Mouse (Mus musculus): Measurements from ENCODE around the gene Fam155a. TPM values are rescaled to one million over a fixed set of nuclear protein-coding genes. Genes with fewer than 3 reads are reported as not detected.

Fam155a gene
- polyA plus RNA-seq, 1 experiment = not detected

- Histone ChIP-seq H3K27ac (ENCODE audit: insufficient read depth, low read depth, low read length) (no peak overlapping the region), H3K4me1 (ENCODE audit: control insufficient read depth, insufficient read depth, low read length) (0 out of 2 replicates have a peak, but pooled peaks cover 2% of the 10 kb centered on the region), H3K4me3 (ENCODE audit: insufficient read depth, low read depth, low read length) (no peak overlapping the region)
- TF ChIP-seq POLR2A (IDR thresholded peaks at IDR 0.05; ENCODE audit: insufficient read depth, low read depth, low read length) (no peak), CTCF (IDR thresholded peaks at IDR 0.05; ENCODE audit: insufficient read depth, low read depth, low read length) (no peak)
- WGBS = 76% methylated on average over 9 of the region's 9 CpGs
Measured at GRCm38 (mm10) chr8:9793351-9793750, 22.4 kb upstream of the Fam155a start.

- TF ChIP-seq CTCF (IDR thresholded peaks at IDR 0.05; ENCODE audit: insufficient read depth, low read depth, low read length) = no peak
- no peak for TF ChIP-seq POLR2A (IDR thresholded peaks at IDR 0.05; ENCODE audit: insufficient read depth, low read depth, low read length)
- 69% methylated on average over 10 of the region's 10 CpGs for WGBS
Measured at GRCm38 (mm10) chr8:9780332-9780731, 9.4 kb upstream of the Fam155a start.

GRCm38 (mm10) chr8:9778148-9778547, 7.2 kb upstream of the Fam155a start:
- Histone ChIP-seq H3K4me1 (ENCODE audit: control insufficient read depth, insufficient read depth, low read length) (no peaks in the 10 kb centered on the region), H3K27ac (ENCODE audit: insufficient read depth, low read depth, low read length) (no peak overlapping the region), H3K4me3 (ENCODE audit: insufficient read depth, low read depth, low read length) (no peak overlapping the region)
- TF ChIP-seq CTCF (IDR thresholded peaks at IDR 0.05; ENCODE audit: insufficient read depth, low read depth, low read length) (no peak), POLR2A (IDR thresholded peaks at IDR 0.05; ENCODE audit: insufficient read depth, low read depth, low read length) (no peak)
- WGBS = 64% methylated on average over 8 of the region's 8 CpGs

More at GRCm38 (mm10) chr8:9780332-9780731, 9.4 kb upstream of the Fam155a start:
- Histone ChIP-seq H3K27ac (ENCODE audit: insufficient read depth, low read depth, low read length) (no peak overlapping the region), H3K4me3 (ENCODE audit: insufficient read depth, low read depth, low read length) (no peak overlapping the region), H3K4me1 (ENCODE audit: control insufficient read depth, insufficient read depth, low read length) (no peaks in the 10 kb centered on the region)

- TF ChIP-seq CTCF (IDR thresholded peaks at IDR 0.05; ENCODE audit: insufficient read depth, low read depth, low read length) (no peak), POLR2A (IDR thresholded peaks at IDR 0.05; ENCODE audit: insufficient read depth, low read depth, low read length) (no peak)
- Histone ChIP-seq H3K4me3 (ENCODE audit: insufficient read depth, low read depth, low read length) (no peak overlapping the region), H3K27ac (ENCODE audit: insufficient read depth, low read depth, low read length) (no peak overlapping the region), H3K4me1 (ENCODE audit: control insufficient read depth, insufficient read depth, low read length) (peaks cover 2% of the 10 kb centered on the region; the same call in 1 of the 2 replicates)
- WGBS = 89% methylated on average over 10 of the region's 10 CpGs
Measured at GRCm38 (mm10) chr8:9776818-9777217, 5.9 kb upstream of the Fam155a start.

- peak; percentile 70 for TF ChIP-seq CTCF (IDR thresholded peaks at IDR 0.05; ENCODE audit: insufficient read depth, low read depth, low read length)
- TF ChIP-seq POLR2A (IDR thresholded peaks at IDR 0.05; ENCODE audit: insufficient read depth, low read depth, low read length) = 0 out of 2 replicates have a peak, but pooled peaks have one; percentile 26
- H3K4me1 ChIP-seq (ENCODE audit: control insufficient read depth, insufficient read depth, low read length) = peaks cover 2% of the 10 kb centered on the region; the same call in 1 of the 2 replicates
- H3K27ac ChIP-seq (ENCODE audit: insufficient read depth, low read depth, low read length) = peak overlapping the region; percentile 88
- 6% methylated on average over 6 of the region's 6 CpGs for WGBS
- peak overlapping the region; percentile 74 for H3K4me3 ChIP-seq (ENCODE audit: insufficient read depth, low read depth, low read length)
Measured at GRCm38 (mm10) chr8:9772519-9772840, 1.5 kb upstream of the Fam155a start.

GRCm38 (mm10) chr8:9771606-9772518, 901 bp upstream of the Fam155a start:
- H3K4me1 ChIP-seq (ENCODE audit: control insufficient read depth, insufficient read depth, low read length) = peaks cover 2% of the 10 kb centered on the region; the same call in 1 of the 2 replicates
- under 1% methylated on average over 55 of the region's 55 CpGs for WGBS
- no peak for TF ChIP-seq CTCF (IDR thresholded peaks at IDR 0.05; ENCODE audit: insufficient read depth, low read depth, low read length)
- TF ChIP-seq POLR2A (IDR thresholded peaks at IDR 0.05; ENCODE audit: insufficient read depth, low read depth, low read length) = peak; percentile 34; the same call in 1 of the 2 replicates
- H3K4me3 ChIP-seq (ENCODE audit: insufficient read depth, low read depth, low read length) = peak overlapping the region; percentile 74
- H3K27ac ChIP-seq (ENCODE audit: insufficient read depth, low read depth, low read length) = peak overlapping the region; percentile 88

- TF ChIP-seq POLR2A (IDR thresholded peaks at IDR 0.05; ENCODE audit: insufficient read depth, low read depth, low read length) (no peak), CTCF (IDR thresholded peaks at IDR 0.05; ENCODE audit: insufficient read depth, low read depth, low read length) (no peak)
- Histone ChIP-seq H3K27ac (ENCODE audit: insufficient read depth, low read depth, low read length) (peak overlapping the region; percentile 88), H3K4me3 (ENCODE audit: insufficient read depth, low read depth, low read length) (peak overlapping the region; percentile 74), H3K4me1 (ENCODE audit: control insufficient read depth, insufficient read depth, low read length) (peaks cover 2% of the 10 kb centered on the region; the same call in 1 of the 2 replicates)
- 1% methylated on average over 48 of the region's 48 CpGs for WGBS
Measured at GRCm38 (mm10) chr8:9770261-9770998, 531 bp downstream of the Fam155a start.

- no peak for TF ChIP-seq CTCF (IDR thresholded peaks at IDR 0.05; ENCODE audit: insufficient read depth, low read depth, low read length)
- no peak for TF ChIP-seq POLR2A (IDR thresholded peaks at IDR 0.05; ENCODE audit: insufficient read depth, low read depth, low read length)
- Histone ChIP-seq H3K4me3 (ENCODE audit: insufficient read depth, low read depth, low read length) (peak overlapping the region; percentile 69), H3K27ac (ENCODE audit: insufficient read depth, low read depth, low read length) (0 out of 2 replicates have a peak overlapping the region, but pooled peaks have one; percentile 48), H3K4me1 (ENCODE audit: control insufficient read depth, insufficient read depth, low read length) (peaks cover 2% of the 10 kb centered on the region)
- WGBS = 23% methylated on average over 6 of the region's 6 CpGs
Measured at GRCm38 (mm10) chr8:9769061-9769460, 1.9 kb downstream of the Fam155a start.
